Mouse (Mus musculus) kidney, adult 2 months (tissue): ENCODE measurements around the gene Stx16.

Experiments
- CTCF ChIP-seq: fragments of 200-500 bp; conservative IDR thresholded peaks from 2 replicates; pipeline ENCODE4 v1.5.1; 2011; ENCODE audit warnings: low read depth, mild to moderate bottlenecking, control low read depth, low read length, moderate library complexity, mixed read lengths; ENCODE audit not compliant: insufficient read depth, insufficient read length
- POLR2A ChIP-seq: fragments of 200-500 bp; IDR thresholded peaks from one replicate; pipeline ENCODE4 v1.6.1; 2011; ENCODE audit warnings: low read depth, low read length, control low read depth

GRCm38 (mm10) chr2:174059591-174060385 is 16.3 kb upstream of the Stx16 start:
- TF ChIP-seq CTCF (no peak), POLR2A (no peak)
